Mouse (Mus musculus) frontal cortex, postnatal 25 days (tissue): ENCODE data around the gene Ampd2.

Source experiments
- DNase-seq, 2 experiments: peaks; one replicate each; pipeline ENCODE4 v3.0.0; 2022; ENCODE audit warnings: low spot score in 2 of 2

Ampd2 gene

GRCm38 (mm10) chr3:108068826-108069225 lies 17.6 kb downstream of the Ampd2 start:
- DNase-seq = no peak

GRCm38 (mm10) chr3:108067370-108067934 lies 19.0 kb downstream of the Ampd2 start:
- DNase-seq = no peak

GRCm38 (mm10) chr3:108065551-108065950 lies 20.9 kb downstream of the Ampd2 start:
- DNase-seq = no peak

- no peak for DNase-seq
Observed at GRCm38 (mm10) chr3:108064672-108065071, 21.8 kb downstream of the Ampd2 start.

- DNase-seq = no peak
Observed at GRCm38 (mm10) chr3:108062648-108063047, 23.8 kb downstream of the Ampd2 start.

GRCm38 (mm10) chr3:108061420-108061819 lies 25.0 kb downstream of the Ampd2 start:
- DNase-seq = no peak

GRCm38 (mm10) chr3:108050493-108050892 lies 36.0 kb downstream of the Ampd2 start:
- no peak for DNase-seq

- DNase-seq = no peak
Observed at GRCm38 (mm10) chr3:108048306-108048705, 38.1 kb downstream of the Ampd2 start.

GRCm38 (mm10) chr3:108046944-108047655 lies 39.4 kb downstream of the Ampd2 start:
- DNase-seq = no peak

GRCm38 (mm10) chr3:108044394-108045140 lies 41.9 kb downstream of the Ampd2 start, which contains the start of gene Gstm4:
TSS of gene Gstm4 (minus strand) at chr3:108044894.
- peak; percentile 61 to 77 for DNase-seq

GRCm38 (mm10) chr3:108033156-108033555 lies 53.3 kb downstream of the Ampd2 start:
- no peak for DNase-seq

- DNase-seq = no peak
Observed at GRCm38 (mm10) chr3:108032113-108032512, 54.3 kb downstream of the Ampd2 start.

GRCm38 (mm10) chr3:108028641-108029365 lies 57.6 kb downstream of the Ampd2 start:
- DNase-seq = no peak

- DNase-seq = no peak
Observed at GRCm38 (mm10) chr3:108026597-108026996, 59.9 kb downstream of the Ampd2 start.

GRCm38 (mm10) chr3:108026049-108026448 lies 60.4 kb downstream of the Ampd2 start:
- DNase-seq = no peak

- no peak for DNase-seq
Observed at GRCm38 (mm10) chr3:108025318-108025717, 61.1 kb downstream of the Ampd2 start.
